Mouse (Mus musculus): ENCODE data around the gene Arfgap1. TPM values are rescaled to one million over a fixed set of nuclear protein-coding genes. Genes with fewer than 3 reads are reported as not detected.

Gene Arfgap1
- total and polyA plus RNA-seq, 2 experiments, result 15.7 to 29.0 TPM

- no peaks in the 10 kb centered on the region for H3K36me3 ChIP-seq (ENCODE audit: control insufficient read depth, insufficient read depth, low read length)
- no peak for TF ChIP-seq POLR2A (IDR thresholded peaks at IDR 0.05; ENCODE audit: extremely low read depth, insufficient read depth, low read length)
- no peak for TF ChIP-seq CTCF (IDR thresholded peaks at IDR 0.05; ENCODE audit: low read depth, low read length)
- H3K27ac ChIP-seq (replicated peaks; ENCODE audit: insufficient read depth, low read depth, low read length), result no peak overlapping the region
- no peak overlapping the region for H3K9ac ChIP-seq (ENCODE audit: low read depth, low read length)
- H3K4me3 ChIP-seq (ENCODE audit: insufficient read depth, low read depth, low read length), result no peak overlapping the region
- no peaks in the 10 kb centered on the region for H3K4me1 ChIP-seq (ENCODE audit: control insufficient read depth, insufficient read depth, low read length)
- H3K79me2 ChIP-seq (ENCODE audit: control insufficient read depth, insufficient read depth, low read length), result no peaks in the 10 kb centered on the region
- WGBS, result 78% methylated on average over 5 of the region's 5 CpGs
- DNase-seq (ENCODE audit: extremely low read depth, low read depth, low spot score), result no peak
- H3K27me3 ChIP-seq (ENCODE audit: control insufficient read depth, insufficient read depth, low read length), result no peaks in the 10 kb centered on the region
Measured at GRCm38 (mm10) chr2:180987432-180988030, 20.5 kb downstream of the Arfgap1 start.

- no peaks in the 10 kb centered on the region for H3K79me2 ChIP-seq (ENCODE audit: control insufficient read depth, insufficient read depth, low read length)
- H3K4me1 ChIP-seq (ENCODE audit: control insufficient read depth, insufficient read depth, low read length), result no peaks in the 10 kb centered on the region
- H3K27me3 ChIP-seq (ENCODE audit: control insufficient read depth, insufficient read depth, low read length), result no peaks in the 10 kb centered on the region
- H3K27ac ChIP-seq (replicated peaks; ENCODE audit: insufficient read depth, low read depth, low read length), result no peak overlapping the region
- no peak for DNase-seq (ENCODE audit: extremely low read depth, low read depth, low spot score)
- TF ChIP-seq CTCF (IDR thresholded peaks at IDR 0.05; ENCODE audit: low read depth, low read length) (no peak), POLR2A (IDR thresholded peaks at IDR 0.05; ENCODE audit: extremely low read depth, insufficient read depth, low read length) (no peak)
- no peak overlapping the region for H3K9ac ChIP-seq (ENCODE audit: low read depth, low read length)
- H3K4me3 ChIP-seq (ENCODE audit: insufficient read depth, low read depth, low read length), result no peak overlapping the region
- no peaks in the 10 kb centered on the region for H3K36me3 ChIP-seq (ENCODE audit: control insufficient read depth, insufficient read depth, low read length)
- 76% methylated on average over 3 of the region's 3 CpGs for WGBS
Measured at GRCm38 (mm10) chr2:180988347-180988913, 21.4 kb downstream of the Arfgap1 start.

GRCm38 (mm10) chr2:180988948-180989347 is 21.9 kb downstream of the Arfgap1 start:
- WGBS, result 71% methylated on average over 1 of the region's 1 CpGs
- H3K4me3 ChIP-seq (ENCODE audit: insufficient read depth, low read depth, low read length), result no peak overlapping the region
- no peaks in the 10 kb centered on the region for H3K36me3 ChIP-seq (ENCODE audit: control insufficient read depth, insufficient read depth, low read length)
- no peaks in the 10 kb centered on the region for H3K27me3 ChIP-seq (ENCODE audit: control insufficient read depth, insufficient read depth, low read length)
- H3K79me2 ChIP-seq (ENCODE audit: control insufficient read depth, insufficient read depth, low read length), result no peaks in the 10 kb centered on the region
- H3K9ac ChIP-seq (ENCODE audit: low read depth, low read length), result no peak overlapping the region
- H3K4me1 ChIP-seq (ENCODE audit: control insufficient read depth, insufficient read depth, low read length), result no peaks in the 10 kb centered on the region
- DNase-seq (ENCODE audit: extremely low read depth, low read depth, low spot score), result no peak
- H3K27ac ChIP-seq (replicated peaks; ENCODE audit: insufficient read depth, low read depth, low read length), result no peak overlapping the region
- no peak for TF ChIP-seq POLR2A (IDR thresholded peaks at IDR 0.05; ENCODE audit: extremely low read depth, insufficient read depth, low read length)
- TF ChIP-seq CTCF (IDR thresholded peaks at IDR 0.05; ENCODE audit: low read depth, low read length), result no peak

- Histone ChIP-seq H3K36me3 (ENCODE audit: control insufficient read depth, insufficient read depth, low read length) (no peaks in the 10 kb centered on the region), H3K4me1 (ENCODE audit: control insufficient read depth, insufficient read depth, low read length) (no peaks in the 10 kb centered on the region), H3K79me2 (ENCODE audit: control insufficient read depth, insufficient read depth, low read length) (no peaks in the 10 kb centered on the region), H3K4me3 (ENCODE audit: insufficient read depth, low read depth, low read length) (no peak overlapping the region), H3K27me3 (ENCODE audit: control insufficient read depth, insufficient read depth, low read length) (no peaks in the 10 kb centered on the region), H3K9ac (ENCODE audit: low read depth, low read length) (no peak overlapping the region), H3K27ac (replicated peaks; ENCODE audit: insufficient read depth, low read depth, low read length) (no peak overlapping the region)
- TF ChIP-seq CTCF (IDR thresholded peaks at IDR 0.05; ENCODE audit: low read depth, low read length) (no peak), POLR2A (IDR thresholded peaks at IDR 0.05; ENCODE audit: extremely low read depth, insufficient read depth, low read length) (no peak)
- WGBS, result 76% methylated on average over 4 of the region's 4 CpGs
- DNase-seq (ENCODE audit: extremely low read depth, low read depth, low spot score), result no peak
Measured at GRCm38 (mm10) chr2:180990347-180990746, 23.3 kb downstream of the Arfgap1 start.

- H3K27ac ChIP-seq (replicated peaks; ENCODE audit: insufficient read depth, low read depth, low read length), result no peak overlapping the region
- no peaks in the 10 kb centered on the region for H3K27me3 ChIP-seq (ENCODE audit: control insufficient read depth, insufficient read depth, low read length)
- H3K9ac ChIP-seq (ENCODE audit: low read depth, low read length), result no peak overlapping the region
- DNase-seq (ENCODE audit: extremely low read depth, low read depth, low spot score), result no peak
- no peaks in the 10 kb centered on the region for H3K4me1 ChIP-seq (ENCODE audit: control insufficient read depth, insufficient read depth, low read length)
- TF ChIP-seq POLR2A (IDR thresholded peaks at IDR 0.05; ENCODE audit: extremely low read depth, insufficient read depth, low read length) (no peak), CTCF (IDR thresholded peaks at IDR 0.05; ENCODE audit: low read depth, low read length) (no peak)
- no peaks in the 10 kb centered on the region for H3K36me3 ChIP-seq (ENCODE audit: control insufficient read depth, insufficient read depth, low read length)
- no peaks in the 10 kb centered on the region for H3K79me2 ChIP-seq (ENCODE audit: control insufficient read depth, insufficient read depth, low read length)
- 72% methylated on average over 2 of the region's 2 CpGs for WGBS
- no peak overlapping the region for H3K4me3 ChIP-seq (ENCODE audit: insufficient read depth, low read depth, low read length)
Measured at GRCm38 (mm10) chr2:180994360-180994759, 27.3 kb downstream of the Arfgap1 start.

GRCm38 (mm10) chr2:180995457-180995856 is 28.4 kb downstream of the Arfgap1 start:
- WGBS, result 87% methylated on average over 4 of the region's 4 CpGs
- TF ChIP-seq CTCF (IDR thresholded peaks at IDR 0.05; ENCODE audit: low read depth, low read length) (no peak), POLR2A (IDR thresholded peaks at IDR 0.05; ENCODE audit: extremely low read depth, insufficient read depth, low read length) (no peak)
- Histone ChIP-seq H3K79me2 (ENCODE audit: control insufficient read depth, insufficient read depth, low read length) (no peaks in the 10 kb centered on the region), H3K4me3 (ENCODE audit: insufficient read depth, low read depth, low read length) (no peak overlapping the region), H3K9ac (ENCODE audit: low read depth, low read length) (no peak overlapping the region), H3K36me3 (ENCODE audit: control insufficient read depth, insufficient read depth, low read length) (no peaks in the 10 kb centered on the region), H3K27me3 (ENCODE audit: control insufficient read depth, insufficient read depth, low read length) (no peaks in the 10 kb centered on the region), H3K27ac (replicated peaks; ENCODE audit: insufficient read depth, low read depth, low read length) (no peak overlapping the region), H3K4me1 (ENCODE audit: control insufficient read depth, insufficient read depth, low read length) (no peaks in the 10 kb centered on the region)
- DNase-seq (ENCODE audit: extremely low read depth, low read depth, low spot score), result no peak

Measured in liver, adult 2 months (tissue).